Mouse (Mus musculus) c-Kit-positive CD71-positive TER-119-negative erythroid progenitor cells, embryonic 14.5 days (primary cell): Measurements from ENCODE around the gene Ier3.

Experiments
- DNase-seq: peaks from one replicate; pipeline ENCODE4 v3.0.0-alpha.2; 2013; ENCODE audit warnings: low read depth

Ier3 gene

GRCm38 (mm10) chr17:35868961-35869345 lies 47.5 kb downstream of the Ier3 start:
- no peak for DNase-seq

GRCm38 (mm10) chr17:35869346-35870067 lies 48.0 kb downstream of the Ier3 start:
- no peak for DNase-seq

GRCm38 (mm10) chr17:35870151-35870883 lies 48.8 kb downstream of the Ier3 start:
- no peak for DNase-seq

GRCm38 (mm10) chr17:35870884-35871696 lies 49.6 kb downstream of the Ier3 start:
- DNase-seq: peak; percentile 34
